Mouse (Mus musculus) midbrain, embryonic 13.5 days (tissue): ENCODE data around the gene Gsta3. TPM values are rescaled to one million over a fixed set of nuclear protein-coding genes. Genes with fewer than 3 reads are reported as not detected.
"Not testable (repeated sequence)": the region's sequence is repeated elsewhere in the genome, so short reads cannot be mapped to it uniquely, and the experiment has no call there.

Experiments used
- ATAC-seq: fragments of 200-750 bp; cut with Nextera tagmentation; 2 replicates; pipeline ENCODE4 v1.8.0; 2017; ENCODE audit warnings: mild to moderate bottlenecking, moderate TSS enrichment, moderate library complexity
- H3K27ac ChIP-seq: fragments of 300-500 bp; sonication (generic); 2 replicates; pipeline ENCODE4 v1.5.1; 2015; ENCODE audit warnings: inconsistent platforms, mild to moderate bottlenecking, moderate library complexity
- H3K27me3 ChIP-seq: fragments of 300-500 bp; sonication (generic); 2 replicates; pipeline ENCODE4 v1.6.1; 2015; ENCODE audit warnings: mild to moderate bottlenecking, inconsistent platforms
- H3K36me3 ChIP-seq: fragments of 300-500 bp; sonication (generic); 2 replicates; pipeline ENCODE4 v1.6.1; 2015; ENCODE audit warnings: mild to moderate bottlenecking, inconsistent platforms
- H3K4me1 ChIP-seq: fragments of 300-500 bp; sonication (generic); replicated peaks from 2 replicates; pipeline ENCODE4 v1.6.1; 2015; ENCODE audit warnings: inconsistent platforms
- H3K4me2 ChIP-seq: fragments of 300-500 bp; sonication (generic); replicated peaks from 2 replicates; pipeline ENCODE4 v1.6.1; 2015; ENCODE audit warnings: moderate library complexity, mild to moderate bottlenecking, inconsistent platforms
- H3K4me3 ChIP-seq: fragments of 300-500 bp; sonication (generic); replicated peaks from 2 replicates; pipeline ENCODE4 v1.5.1; 2015; ENCODE audit warnings: mild to moderate bottlenecking, inconsistent platforms
- H3K9ac ChIP-seq: fragments of 300-500 bp; sonication (generic); replicated peaks from 2 replicates; pipeline ENCODE4 v1.6.1; 2015; ENCODE audit warnings: mild to moderate bottlenecking, inconsistent platforms
- H3K9me3 ChIP-seq: fragments of 300-500 bp; sonication (generic); 2 replicates; pipeline ENCODE4 v1.6.1; 2016; ENCODE audit warnings: mild to moderate bottlenecking, inconsistent platforms
- WGBS: fragments of 180-500 bp; shearing (Covaris S2); methylation state at CpG from one replicate; pipeline ENCODE4 v1.1.7; 2015; 5-methylcytosine and 5-hydroxymethylcytosine counted together
- polyA plus RNA-seq: library from polyadenylated mRNA; unstranded; fragments of >200 nt; fragmentation: Nextera tagmentation; extraction: Ambion mirVana; gene quantifications from 2 replicates; pipeline ENCODE4 v1.2.1, GENCODE M21; 2015

The Gsta3 gene
- polyA plus RNA-seq, 1 experiment from 2014 or later: 0.87 TPM

DNA sequence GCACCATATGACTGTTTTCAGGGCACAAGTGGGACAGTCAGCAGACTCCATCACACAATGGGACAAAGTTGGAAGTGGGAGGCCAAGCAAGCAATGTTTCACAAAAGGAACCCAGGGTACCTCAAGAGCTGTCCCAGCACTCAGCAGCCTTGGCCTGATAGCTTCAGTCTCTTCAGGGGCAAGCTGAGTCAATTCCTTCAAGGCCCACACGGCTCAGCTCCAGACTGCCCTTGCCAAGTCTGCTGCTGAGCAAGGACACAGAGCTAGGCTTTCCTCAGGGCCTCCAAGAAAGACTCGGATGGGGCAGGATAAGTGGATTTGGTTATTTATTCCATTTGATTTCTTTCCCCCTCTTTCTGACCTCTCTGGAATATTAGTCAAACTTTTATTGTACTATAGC, 39.9 kb downstream of the Gsta3 start:
- H3K4me3 ChIP-seq: no peak overlapping the region
- WGBS: 79% methylated on average over 2 of the region's 2 CpGs
- ATAC-seq: no peak

DNA sequence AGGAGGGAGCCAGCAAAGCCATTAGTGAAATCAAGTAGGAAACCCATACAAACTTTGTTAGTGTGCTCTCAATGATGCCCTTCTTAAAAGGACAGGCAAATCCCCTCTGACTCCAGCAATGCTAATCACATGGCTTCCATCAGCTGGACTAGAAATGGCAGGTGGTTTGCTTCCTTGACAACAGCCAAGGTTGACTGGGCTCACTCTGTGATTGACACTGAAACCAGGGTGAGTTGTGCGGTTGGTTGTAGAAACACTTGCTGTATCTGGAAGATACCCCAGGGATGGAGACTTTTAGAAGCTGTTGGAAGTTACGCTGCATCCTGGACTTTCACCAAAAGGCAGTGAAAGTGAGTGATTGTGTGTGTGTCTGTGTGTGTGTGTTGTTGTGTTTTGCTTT, 44.3 kb downstream of the Gsta3 start:
- ATAC-seq, H3K9me3 ChIP-seq, H3K27ac ChIP-seq, H3K4me3 ChIP-seq, H3K4me1 ChIP-seq, H3K27me3 ChIP-seq, H3K9ac ChIP-seq, H3K36me3 ChIP-seq, H3K4me2 ChIP-seq: not testable (repeated sequence)
- WGBS: 64% methylated on average over 2 of the region's 2 CpGs

More for the DNA sequence above, 39.9 kb downstream of the Gsta3 start:
- H3K9ac ChIP-seq: no peak overlapping the region
- no peaks in the 10 kb centered on the region for H3K27me3 ChIP-seq
- H3K36me3 ChIP-seq: no peaks in the 10 kb centered on the region
- no peak overlapping the region for H3K27ac ChIP-seq
- H3K4me1 ChIP-seq: no peaks in the 10 kb centered on the region
- no peak overlapping the region for H3K4me2 ChIP-seq
- no peaks in the 10 kb centered on the region for H3K9me3 ChIP-seq

DNA sequence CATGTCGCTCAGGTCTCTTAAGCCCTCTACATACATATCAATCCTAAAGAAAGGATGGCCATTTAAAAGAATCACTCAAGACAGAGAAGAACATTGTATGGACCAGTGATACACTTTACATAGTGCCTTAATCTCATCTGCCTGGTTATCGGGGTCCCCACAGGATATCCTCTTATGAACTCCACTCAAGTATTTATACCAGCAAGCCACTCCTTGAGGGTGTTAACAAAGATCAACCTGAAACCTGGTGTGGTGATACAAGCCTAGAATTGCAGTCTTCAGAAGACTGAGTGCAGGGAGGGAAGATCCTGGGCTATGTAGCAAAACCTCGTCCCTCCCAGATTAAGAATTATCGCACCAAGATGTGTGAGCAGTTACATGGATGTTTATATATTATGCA, 51.0 kb downstream of the Gsta3 start:
- Histone ChIP-seq H3K4me2 (no peak overlapping the region), H3K9ac (no peak overlapping the region), H3K4me1 (no peaks in the 10 kb centered on the region), H3K27ac (no peak overlapping the region), H3K27me3 (no peaks in the 10 kb centered on the region), H3K36me3 (no peaks in the 10 kb centered on the region), H3K4me3 (no peak overlapping the region), H3K9me3 (no peaks in the 10 kb centered on the region)
- 96% methylated on average over 4 of the region's 4 CpGs for WGBS
- no peak for ATAC-seq

DNA sequence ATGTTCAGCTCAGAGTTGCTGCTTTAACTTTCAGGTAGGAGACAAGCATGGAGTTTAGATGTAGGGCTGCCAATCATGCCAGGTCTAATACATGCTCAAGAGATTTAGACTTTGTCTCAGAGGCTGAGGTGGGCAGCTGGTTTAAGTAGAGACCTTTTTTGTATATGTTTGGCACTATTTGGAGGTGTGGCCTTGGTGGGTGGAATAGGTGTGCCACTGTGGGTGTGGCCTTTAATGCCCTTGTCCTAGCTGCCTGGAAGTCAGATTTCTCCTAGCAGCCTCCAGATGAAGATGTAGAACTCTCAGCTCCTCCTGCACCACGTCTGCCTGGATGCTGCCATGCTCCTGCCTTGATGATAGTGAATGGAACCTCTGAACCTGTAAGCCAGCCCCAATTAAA, 52.2 kb downstream of the Gsta3 start:
- H3K4me1 ChIP-seq: no peaks in the 10 kb centered on the region
- H3K4me2 ChIP-seq: no peak overlapping the region
- whole genome bisulfite sequencing: 66% methylated on average over 1 of the region's 1 CpGs
- H3K4me3 ChIP-seq: no peak overlapping the region
- H3K9ac ChIP-seq: no peak overlapping the region
- H3K9me3 ChIP-seq: no peaks in the 10 kb centered on the region
- H3K27ac ChIP-seq: no peak overlapping the region
- no peaks in the 10 kb centered on the region for H3K27me3 ChIP-seq
- H3K36me3 ChIP-seq: no peaks in the 10 kb centered on the region
- no peak for ATAC-seq

DNA sequence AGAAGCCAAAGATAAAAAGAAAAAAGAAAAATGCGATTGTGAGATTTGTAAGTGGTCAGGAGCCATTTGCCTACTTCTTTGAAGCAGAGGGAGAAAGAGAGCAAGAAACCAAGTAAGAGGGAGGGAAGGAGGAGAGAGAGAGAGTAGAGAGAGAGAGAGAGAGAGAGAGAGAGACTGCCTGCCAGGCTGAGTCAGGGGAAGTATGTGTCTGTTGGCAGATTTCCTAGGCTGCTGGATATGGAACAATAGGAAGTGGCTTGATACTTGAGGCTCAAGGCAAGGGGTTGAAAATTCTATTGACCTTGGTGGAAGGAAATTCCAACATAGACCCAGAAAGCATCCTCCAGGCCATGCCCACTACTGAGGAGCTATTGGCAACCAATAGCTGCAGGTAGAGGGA, 55.8 kb downstream of the Gsta3 start:
- H3K4me3 ChIP-seq: no peak overlapping the region
- H3K27me3 ChIP-seq: no peaks in the 10 kb centered on the region
- no peak overlapping the region for H3K27ac ChIP-seq
- no peak overlapping the region for H3K4me2 ChIP-seq
- ATAC-seq: no peak
- no peaks in the 10 kb centered on the region for H3K36me3 ChIP-seq
- no peak overlapping the region for H3K9ac ChIP-seq
- no peaks in the 10 kb centered on the region for H3K4me1 ChIP-seq
- H3K9me3 ChIP-seq: no peaks in the 10 kb centered on the region
- WGBS: 97% methylated on average over 1 of the region's 1 CpGs

DNA sequence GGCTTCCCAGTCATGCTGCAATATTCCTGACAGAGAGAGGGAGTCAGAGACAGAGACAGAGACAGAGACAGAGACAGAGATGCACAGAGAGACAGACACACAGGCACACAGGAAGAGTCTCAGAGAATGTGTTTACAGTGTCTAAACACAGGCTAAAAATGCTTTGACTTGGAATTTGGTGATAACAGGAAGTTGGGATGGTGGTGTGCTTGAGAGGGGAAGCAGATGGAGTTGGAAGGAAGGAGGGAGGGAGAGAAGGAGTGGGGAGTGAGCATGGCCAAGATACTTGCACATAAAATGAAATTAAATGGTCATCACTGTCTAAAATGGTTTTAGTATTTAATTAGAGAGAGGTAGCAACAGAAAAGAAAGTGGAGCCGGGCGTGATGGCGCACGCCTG, 57.7 kb downstream of the Gsta3 start:
- no peak for ATAC-seq
- WGBS: 97% methylated on average over 4 of the region's 4 CpGs
- no peak overlapping the region for H3K4me2 ChIP-seq

DNA sequence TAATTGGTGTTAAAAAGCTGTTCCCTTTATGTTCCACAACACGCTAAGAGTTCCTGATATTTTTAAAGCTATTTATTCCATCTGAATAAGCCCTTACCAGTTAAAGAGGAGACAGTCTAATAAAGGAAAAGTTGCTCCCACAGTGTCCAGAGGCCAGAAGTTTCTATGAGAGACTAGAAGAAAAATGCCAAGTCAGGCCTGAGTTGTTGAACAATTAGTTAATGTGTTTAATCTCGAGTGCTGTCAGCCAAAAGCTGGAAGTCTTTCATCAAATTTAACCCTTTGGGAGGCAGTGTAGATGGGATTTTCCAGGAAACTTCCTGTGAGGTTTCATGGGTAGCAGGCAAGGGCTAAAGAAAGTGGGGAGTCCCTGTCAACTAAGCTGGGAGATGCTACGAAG, 59.4 kb downstream of the Gsta3 start:
- H3K4me3 ChIP-seq: no peak overlapping the region
- no peak overlapping the region for H3K9ac ChIP-seq
- no peaks in the 10 kb centered on the region for H3K27me3 ChIP-seq
- H3K4me2 ChIP-seq: no peak overlapping the region
- WGBS: 59% methylated on average over 3 of the region's 3 CpGs
- H3K27ac ChIP-seq: no peak overlapping the region
- no peaks in the 10 kb centered on the region for H3K36me3 ChIP-seq
- no peak for ATAC-seq
- H3K4me1 ChIP-seq: no peaks in the 10 kb centered on the region
- no peaks in the 10 kb centered on the region for H3K9me3 ChIP-seq

More for the DNA sequence above, 57.7 kb downstream of the Gsta3 start:
- Histone ChIP-seq H3K27ac (no peak overlapping the region), H3K36me3 (no peaks in the 10 kb centered on the region), H3K9me3 (no peaks in the 10 kb centered on the region), H3K4me3 (no peak overlapping the region), H3K4me1 (no peaks in the 10 kb centered on the region), H3K27me3 (no peaks in the 10 kb centered on the region), H3K9ac (no peak overlapping the region)

DNA sequence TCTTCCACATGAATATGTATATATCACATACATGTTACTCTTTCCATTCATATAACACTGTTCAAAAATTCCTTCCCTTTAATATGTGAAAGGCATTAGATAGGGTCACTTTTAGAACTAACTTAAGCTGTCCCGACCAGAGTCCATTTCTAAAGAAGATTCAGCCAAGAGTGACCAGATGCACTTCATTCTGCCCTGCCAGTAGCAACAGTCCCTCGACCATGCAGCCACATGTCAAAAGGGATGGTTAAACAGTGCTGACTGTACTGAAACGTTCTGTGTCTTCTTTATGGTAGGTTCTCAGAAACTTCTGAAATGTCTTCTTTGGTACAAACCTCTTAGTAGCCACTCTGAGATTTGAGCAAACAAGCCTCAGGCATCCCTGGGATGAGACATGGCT, 61.3 kb downstream of the Gsta3 start:
- H3K4me3 ChIP-seq: no peak overlapping the region
- no peak overlapping the region for H3K9ac ChIP-seq
- no peaks in the 10 kb centered on the region for H3K27me3 ChIP-seq
- H3K9me3 ChIP-seq: no peaks in the 10 kb centered on the region
- 87% methylated on average over 3 of the region's 3 CpGs for WGBS
- H3K36me3 ChIP-seq: no peaks in the 10 kb centered on the region
- H3K27ac ChIP-seq: no peak overlapping the region
- H3K4me2 ChIP-seq: no peak overlapping the region
- no peak for ATAC-seq
- no peaks in the 10 kb centered on the region for H3K4me1 ChIP-seq

DNA sequence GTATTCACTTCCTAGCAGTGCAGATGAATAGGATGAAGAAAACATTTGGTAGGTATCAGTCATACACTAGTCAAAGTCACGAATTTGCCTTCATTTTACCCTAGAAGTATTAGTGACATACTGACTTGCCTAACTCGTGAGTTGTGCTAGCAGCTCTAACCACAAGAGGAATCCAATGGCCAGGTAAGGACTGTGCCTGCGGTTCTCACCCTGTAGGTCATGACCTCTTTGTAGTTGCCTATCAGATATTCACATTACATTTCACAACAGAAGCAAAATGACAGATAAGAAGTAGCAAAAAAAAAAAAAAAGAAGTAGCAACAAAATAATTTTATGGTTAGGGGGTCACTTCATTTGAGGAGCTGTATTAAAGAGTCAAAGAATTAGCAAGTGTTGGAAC, 63.8 kb downstream of the Gsta3 start:
- Histone ChIP-seq H3K36me3 (no peaks in the 10 kb centered on the region), H3K9me3 (no peaks in the 10 kb centered on the region), H3K9ac (no peak overlapping the region), H3K27me3 (no peaks in the 10 kb centered on the region), H3K27ac (no peak overlapping the region), H3K4me2 (no peak overlapping the region), H3K4me3 (no peak overlapping the region), H3K4me1 (no peaks in the 10 kb centered on the region)
- ATAC-seq: no peak
- WGBS: 88% methylated on average over 3 of the region's 3 CpGs

DNA sequence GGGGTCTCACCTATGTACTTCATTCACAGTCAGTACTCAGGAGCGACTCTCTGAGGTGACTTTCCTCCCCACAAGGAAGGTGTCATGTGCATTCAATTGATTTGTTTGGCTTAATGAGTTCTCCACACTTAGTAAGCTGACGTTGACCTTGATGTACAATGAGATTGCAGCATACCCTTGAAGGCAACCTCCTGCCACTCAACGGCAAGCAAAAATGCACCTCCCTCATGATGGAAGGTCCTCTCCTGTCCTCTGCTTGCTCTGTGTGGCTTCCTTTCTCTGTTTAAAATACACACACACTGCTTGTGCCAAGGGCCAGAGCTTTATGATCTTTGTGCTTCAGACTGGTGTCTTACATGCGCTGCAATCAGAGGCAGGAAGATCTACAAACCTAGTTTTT, 64.3 kb downstream of the Gsta3 start:
- 91% methylated on average over 4 of the region's 4 CpGs for WGBS

DNA sequence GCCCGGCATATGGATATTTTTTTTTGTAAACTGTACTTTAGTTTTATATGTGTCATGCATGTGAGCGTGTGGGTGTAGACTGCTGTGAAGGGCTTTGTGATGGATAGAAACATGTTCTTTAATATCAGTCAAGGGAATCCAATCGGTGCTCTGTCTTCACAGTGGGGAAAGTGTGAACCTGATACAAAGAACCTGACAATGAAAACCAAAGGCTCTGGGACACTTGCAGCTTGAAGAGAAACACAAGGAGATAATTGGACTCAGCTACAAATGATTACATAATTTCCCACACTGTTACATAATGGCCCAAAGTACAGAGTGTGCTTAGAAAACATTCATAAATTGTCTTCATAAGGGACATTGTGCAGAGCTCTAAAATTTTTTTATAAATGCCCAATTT, 65.1 kb downstream of the Gsta3 start:
- Histone ChIP-seq H3K27ac (no peak overlapping the region), H3K4me1 (no peaks in the 10 kb centered on the region), H3K4me3 (no peak overlapping the region), H3K27me3 (no peaks in the 10 kb centered on the region), H3K9me3 (no peaks in the 10 kb centered on the region), H3K4me2 (no peak overlapping the region), H3K9ac (no peak overlapping the region), H3K36me3 (no peaks in the 10 kb centered on the region)
- ATAC-seq: no peak
- WGBS: 89% methylated on average over 3 of the region's 3 CpGs

More for the DNA sequence above, 64.3 kb downstream of the Gsta3 start:
- H3K9ac ChIP-seq: no peak overlapping the region
- no peaks in the 10 kb centered on the region for H3K36me3 ChIP-seq
- H3K9me3 ChIP-seq: no peaks in the 10 kb centered on the region
- H3K4me1 ChIP-seq: no peaks in the 10 kb centered on the region
- no peak for ATAC-seq
- H3K27me3 ChIP-seq: no peaks in the 10 kb centered on the region
- H3K4me3 ChIP-seq: no peak overlapping the region
- H3K4me2 ChIP-seq: no peak overlapping the region
- H3K27ac ChIP-seq: no peak overlapping the region

DNA sequence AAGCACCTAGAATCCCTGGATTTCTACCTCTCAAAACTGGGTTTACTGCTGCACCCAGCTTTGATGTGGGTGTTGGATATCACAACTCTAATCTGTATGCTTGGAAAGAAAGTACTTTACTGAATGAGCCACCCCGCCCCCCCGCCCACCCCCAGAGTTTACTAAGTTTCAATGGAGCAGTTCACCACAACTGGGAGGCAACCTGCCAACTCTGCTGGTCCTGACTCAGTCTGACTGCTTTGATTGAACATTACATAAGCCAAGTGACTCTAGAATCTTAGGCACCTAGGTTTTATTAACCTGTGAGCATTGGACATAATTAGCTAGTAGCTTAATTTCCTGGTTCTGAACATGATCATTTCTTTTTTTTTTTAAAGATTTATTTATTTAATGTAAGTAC, 73.9 kb downstream of the Gsta3 start:
- Histone ChIP-seq H3K9me3 (no peaks in the 10 kb centered on the region), H3K27me3 (no peaks in the 10 kb centered on the region), H3K27ac (no peak overlapping the region), H3K36me3 (no peaks in the 10 kb centered on the region), H3K4me3 (no peak overlapping the region), H3K9ac (no peak overlapping the region), H3K4me1 (no peaks in the 10 kb centered on the region), H3K4me2 (no peak overlapping the region)
- ATAC-seq: no peak
- WGBS: 91% methylated on average over 2 of the region's 2 CpGs
